Mouse (Mus musculus) intestine, postnatal 0 days (tissue): ENCODE measurements around the gene Ostm1. TPM values are rescaled to one million over a fixed set of nuclear protein-coding genes. Genes with fewer than 3 reads are reported as not detected.

Experiments used
- ATAC-seq: fragments of 200-750 bp; cut with Nextera tagmentation; 2 replicates; pipeline ENCODE4 v1.8.0; 2017; ENCODE audit warnings: mild to moderate bottlenecking, moderate TSS enrichment, moderate library complexity
- H3K27ac ChIP-seq: fragments of 300-500 bp; sonication (generic); 2 replicates; pipeline ENCODE4 v1.5.1; 2014; ENCODE audit warnings: mild to moderate bottlenecking, low read depth, low read length, moderate library complexity
- H3K27me3 ChIP-seq: fragments of 300-500 bp; sonication (generic); replicated peaks from 2 replicates; pipeline ENCODE4 v1.6.1; 2014; ENCODE audit warnings: low read length, mixed read lengths; ENCODE audit not compliant: control insufficient read depth, insufficient read depth
- H3K36me3 ChIP-seq: fragments of 300-500 bp; sonication (generic); 2 replicates; pipeline ENCODE4 v1.6.1; 2014; ENCODE audit warnings: mild to moderate bottlenecking, moderate library complexity; ENCODE audit not compliant: control insufficient read depth, insufficient read depth
- H3K4me1 ChIP-seq: fragments of 300-500 bp; sonication (generic); replicated peaks from 2 replicates; pipeline ENCODE4 v1.6.1; 2014; ENCODE audit warnings: antibody characterized with exemption, low read length, mixed read lengths; ENCODE audit not compliant: control insufficient read depth, insufficient read depth
- H3K4me2 ChIP-seq: fragments of 300-500 bp; sonication (generic); replicated peaks from 2 replicates; pipeline ENCODE4 v1.6.1; 2014; ENCODE audit warnings: low read depth, mild to moderate bottlenecking, moderate library complexity
- H3K4me3 ChIP-seq: fragments of 300-500 bp; sonication (generic); 2 replicates; pipeline ENCODE4 v1.5.1; 2014; ENCODE audit warnings: low read depth, low read length
- H3K9ac ChIP-seq: fragments of 300-500 bp; sonication (generic); 2 replicates; pipeline ENCODE4 v1.6.1; 2014; ENCODE audit warnings: mild to moderate bottlenecking, low read depth, low read length
- H3K9me3 ChIP-seq: fragments of 300-500 bp; sonication (generic); 2 replicates; pipeline ENCODE4 v1.6.1; 2016; ENCODE audit warnings: mixed run types; ENCODE audit not compliant: control insufficient read depth
- CTCF ChIP-seq: sonication (generic); IDR thresholded peaks from 2 replicates; pipeline ENCODE4 v1.5.1; 2016; ENCODE audit warnings: low read depth, mild to moderate bottlenecking, control low read depth, antibody characterized with exemption, moderate library complexity
- WGBS: fragments of 180-500 bp; shearing (Covaris S2); extraction: QIAGEN DNeasy Blood & Tissue Kit; methylation state at CpG from one replicate; pipeline ENCODE4 v1.1.7; 2014; 5-methylcytosine and 5-hydroxymethylcytosine counted together
- polyA plus RNA-seq: library from polyadenylated mRNA; unstranded; fragments of >200 nt; fragmentation: Nextera tagmentation; extraction: Ambion mirVana; gene quantifications from 2 replicates; pipeline ENCODE4 v1.2.1, GENCODE M21; 2015

Gene Ostm1
- polyA plus RNA-seq, 1 experiment from 2014 or later = 25.4 TPM

DNA sequence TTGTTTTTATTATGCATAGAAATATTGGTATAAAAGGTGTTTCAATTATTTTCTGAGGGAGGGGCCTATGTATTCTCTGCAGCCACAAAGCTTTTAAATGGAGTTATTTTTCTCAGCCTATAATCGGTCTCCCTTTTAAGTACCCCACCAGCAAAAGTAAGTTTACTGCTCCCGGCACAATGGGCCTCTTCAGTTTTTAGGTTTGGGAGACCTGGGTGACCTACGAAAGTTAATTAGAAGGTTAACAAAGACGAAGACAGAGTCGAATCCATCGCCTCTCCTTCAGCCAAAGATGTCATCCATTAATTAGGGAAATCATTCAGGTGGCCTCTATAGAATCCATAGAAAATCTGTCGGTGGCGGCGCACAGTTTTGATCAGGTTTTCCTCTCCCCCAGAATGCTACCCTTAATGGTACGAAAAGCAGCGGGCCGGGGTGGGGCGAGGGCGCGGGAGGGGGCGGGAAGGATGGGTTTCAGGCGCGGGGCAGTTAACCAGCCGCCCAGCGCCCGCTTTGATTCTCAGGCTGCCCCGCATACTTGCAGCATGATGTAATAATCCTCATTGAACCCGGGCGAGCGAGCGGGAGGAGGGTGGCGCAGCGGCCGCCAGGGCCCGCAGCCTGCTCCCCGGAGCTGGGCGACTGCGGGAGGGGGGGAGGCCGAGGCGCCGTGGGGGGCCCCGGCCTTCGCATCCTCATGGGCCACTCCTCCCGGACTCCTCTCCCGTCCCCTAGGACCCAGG lies 30.2 kb downstream of the Ostm1 start:
- Histone ChIP-seq H3K4me2 (peak overlapping the region; percentile 57), H3K36me3 (no peaks in the 10 kb centered on the region), H3K9me3 (no peaks in the 10 kb centered on the region), H3K9ac (no peak overlapping the region), H3K27me3 (peaks cover 82% of the 10 kb centered on the region), H3K4me1 (no peaks in the 10 kb centered on the region), H3K4me3 (peak overlapping the region; percentile 30), H3K27ac (no peak overlapping the region)
- 1% methylated on average over 39 of the region's 40 CpGs for WGBS
- TF ChIP-seq CTCF = 0 out of 2 replicates have a peak, but pooled peaks have one; percentile 5
- ATAC-seq = no peak

DNA sequence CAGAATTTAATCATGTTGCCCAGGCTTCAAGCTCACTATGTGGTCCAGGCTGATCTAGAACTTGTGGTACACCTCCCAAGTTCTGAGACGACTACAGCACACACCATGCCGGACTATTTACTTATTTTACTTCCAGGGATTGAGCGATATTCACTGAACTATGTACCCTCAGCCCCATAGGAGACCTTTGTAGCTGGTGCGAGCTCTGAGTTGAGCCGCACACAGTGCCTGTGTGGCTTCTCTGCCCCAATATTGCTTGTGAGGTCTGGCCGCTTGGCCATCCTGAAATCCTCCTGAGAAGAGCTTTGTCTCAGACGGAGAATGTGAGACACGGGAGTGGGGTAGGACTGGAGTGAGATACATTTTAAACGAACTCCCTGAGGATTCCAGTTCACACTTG lies 31.1 kb downstream of the Ostm1 start:
- no peaks in the 10 kb centered on the region for H3K9me3 ChIP-seq
- peaks cover 79% of the 10 kb centered on the region for H3K27me3 ChIP-seq
- WGBS = 13% methylated on average over 9 of the region's 9 CpGs
- no peak overlapping the region for H3K4me3 ChIP-seq
- H3K4me1 ChIP-seq = no peaks in the 10 kb centered on the region
- H3K36me3 ChIP-seq = no peaks in the 10 kb centered on the region
- H3K27ac ChIP-seq = no peak overlapping the region
- no peak for ATAC-seq
- H3K9ac ChIP-seq = no peak overlapping the region
- no peak overlapping the region for H3K4me2 ChIP-seq
- no peak for TF ChIP-seq CTCF

DNA sequence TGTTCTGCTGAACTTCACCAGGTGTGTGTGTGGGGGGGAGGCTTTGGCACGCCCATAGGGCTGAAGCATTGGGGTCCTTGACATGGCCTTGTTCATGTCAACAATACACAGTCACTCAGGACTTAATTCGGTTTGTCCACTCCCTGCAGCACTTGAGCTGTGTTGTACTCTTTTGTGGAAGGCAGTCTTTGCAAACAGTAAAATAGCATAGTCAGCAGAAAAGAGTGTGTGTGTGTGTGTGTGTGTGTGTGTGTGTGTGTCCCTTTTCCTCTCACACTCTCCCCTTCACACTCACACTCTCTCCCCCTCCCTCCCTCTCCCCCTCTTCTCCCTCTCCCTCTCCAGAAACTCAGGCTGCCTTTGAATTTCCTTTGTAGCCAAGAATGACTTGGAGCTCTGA lies 34.7 kb downstream of the Ostm1 start:
- ATAC-seq = no peak
- peaks cover 56% of the 10 kb centered on the region for H3K27me3 ChIP-seq
- no peak overlapping the region for H3K9ac ChIP-seq
- no peak for TF ChIP-seq CTCF
- H3K27ac ChIP-seq = no peak overlapping the region
- WGBS = 42% methylated on average over 2 of the region's 2 CpGs
- no peak overlapping the region for H3K4me2 ChIP-seq
- H3K9me3 ChIP-seq = no peaks in the 10 kb centered on the region
- H3K36me3 ChIP-seq = no peaks in the 10 kb centered on the region
- H3K4me3 ChIP-seq = no peak overlapping the region
- H3K4me1 ChIP-seq = no peaks in the 10 kb centered on the region

DNA sequence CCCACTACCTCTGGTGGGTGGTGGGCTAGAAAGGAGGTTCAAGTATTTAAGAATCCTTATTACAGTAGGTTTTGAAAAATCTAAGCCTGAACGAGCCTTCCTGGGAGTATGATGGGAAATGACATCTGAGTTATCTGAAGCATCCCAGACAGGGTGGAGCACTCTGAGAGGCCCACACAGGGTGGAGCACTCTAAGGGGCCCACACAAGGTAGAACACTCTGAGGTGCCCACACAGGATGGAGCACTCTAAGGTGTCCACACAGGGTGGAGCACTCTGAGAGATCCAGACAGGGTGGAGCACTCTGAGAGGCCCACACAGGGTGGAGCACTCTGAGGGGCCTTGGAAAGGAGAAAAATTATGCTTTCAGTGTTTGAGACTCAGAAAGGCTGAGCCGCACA lies 42.3 kb downstream of the Ostm1 start:
- Histone ChIP-seq H3K9ac (no peak overlapping the region), H3K36me3 (no peaks in the 10 kb centered on the region), H3K4me3 (no peak overlapping the region), H3K4me1 (no peaks in the 10 kb centered on the region), H3K27ac (no peak overlapping the region), H3K4me2 (no peak overlapping the region), H3K27me3 (peaks cover 39% of the 10 kb centered on the region), H3K9me3 (no peaks in the 10 kb centered on the region)
- WGBS = 66% methylated on average over 2 of the region's 2 CpGs
- no peak for TF ChIP-seq CTCF
- no peak for ATAC-seq

GRCm38 (mm10) chr10:42630596-42631355 lies 47.2 kb downstream of the Ostm1 start:
- WGBS = 9% methylated on average over 19 of the region's 19 CpGs
- H3K4me1 ChIP-seq = peaks cover 11% of the 10 kb centered on the region; the same call in 1 of the 2 replicates
- peaks cover 88% of the 10 kb centered on the region for H3K27me3 ChIP-seq
- no peak overlapping the region for H3K4me3 ChIP-seq
- no peaks in the 10 kb centered on the region for H3K9me3 ChIP-seq
- no peaks in the 10 kb centered on the region for H3K36me3 ChIP-seq
- ATAC-seq = no peak
- H3K9ac ChIP-seq = no peak overlapping the region
- no peak overlapping the region for H3K4me2 ChIP-seq
- no peak overlapping the region for H3K27ac ChIP-seq
- no peak for TF ChIP-seq CTCF

DNA sequence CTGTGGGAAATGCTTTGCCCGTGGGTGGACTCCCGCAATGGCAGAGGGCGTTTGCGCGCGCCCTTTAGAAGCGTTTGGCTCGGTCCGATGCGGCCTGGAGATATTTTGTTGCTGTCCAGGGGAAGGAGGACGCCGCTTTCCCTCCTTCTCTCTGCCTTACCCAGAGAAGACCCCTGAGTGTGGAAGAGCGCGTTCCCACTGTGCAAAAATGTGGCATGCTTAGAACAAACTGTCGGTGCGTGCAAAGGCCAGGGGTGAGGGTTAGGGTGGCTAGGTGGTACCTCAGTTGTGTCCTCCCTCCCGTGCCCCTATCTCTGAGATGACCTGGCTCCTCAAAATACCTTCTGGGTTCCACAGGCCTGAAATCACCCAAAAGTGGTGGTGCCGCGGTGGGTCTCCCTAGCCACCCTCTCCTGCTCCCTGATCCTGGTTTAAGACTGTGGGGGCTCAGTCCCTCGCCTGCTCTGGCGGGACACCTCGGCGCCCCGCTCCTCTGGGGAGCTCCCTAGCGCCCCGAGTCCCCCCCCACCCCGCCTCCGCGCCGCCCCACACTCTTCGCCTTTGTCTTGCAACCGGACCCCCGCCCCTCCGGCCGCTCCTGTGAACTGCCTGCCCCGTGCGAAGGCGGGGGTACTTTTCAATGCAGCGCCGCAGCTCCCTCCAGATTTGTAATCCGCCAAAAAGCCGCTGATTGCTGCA lies 48.3 kb downstream of the Ostm1 start:
- no peak for TF ChIP-seq CTCF
- Histone ChIP-seq H3K27ac (no peak overlapping the region), H3K9ac (no peak overlapping the region), H3K4me1 (peaks cover 14% of the 10 kb centered on the region; the same call in 1 of the 2 replicates), H3K4me3 (peak overlapping the region; percentile 47), H3K27me3 (peaks cover 99% of the 10 kb centered on the region), H3K9me3 (no peaks in the 10 kb centered on the region), H3K36me3 (no peaks in the 10 kb centered on the region), H3K4me2 (peak overlapping the region; percentile 73)
- ATAC-seq = no peak
- WGBS = 1% methylated on average over 42 of the region's 42 CpGs
